Mouse (Mus musculus): ENCODE data around the gene Pitpna. TPM values are rescaled to one million over a fixed set of nuclear protein-coding genes. Genes with fewer than 3 reads are reported as not detected.

The Pitpna gene
- total RNA-seq, 2 experiments from 2014 or later, result 330 to 343 TPM

DNA sequence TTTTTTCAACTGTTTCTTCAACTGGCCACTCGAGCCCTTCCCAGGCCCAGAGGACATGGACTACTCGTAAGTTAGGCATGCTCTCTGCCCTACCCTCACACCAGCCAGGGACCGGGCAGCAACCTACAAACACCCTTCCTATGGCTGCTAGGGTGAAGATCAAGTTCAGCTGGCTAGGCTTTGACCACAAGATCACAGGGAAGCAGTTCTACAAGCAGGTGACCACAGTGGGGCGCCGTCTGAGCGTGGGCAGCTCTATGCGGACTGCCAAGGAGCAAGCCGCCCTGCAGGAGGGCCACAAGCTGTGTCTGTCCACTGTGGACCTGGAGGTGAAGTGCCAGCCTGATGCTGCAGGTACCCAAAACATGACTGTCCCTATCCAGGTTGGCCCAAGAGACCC lies 25.1 kb upstream of the Pitpna start:
- DNase-seq (ENCODE audit: low spot score in 2 of 2), result no peak

DNA sequence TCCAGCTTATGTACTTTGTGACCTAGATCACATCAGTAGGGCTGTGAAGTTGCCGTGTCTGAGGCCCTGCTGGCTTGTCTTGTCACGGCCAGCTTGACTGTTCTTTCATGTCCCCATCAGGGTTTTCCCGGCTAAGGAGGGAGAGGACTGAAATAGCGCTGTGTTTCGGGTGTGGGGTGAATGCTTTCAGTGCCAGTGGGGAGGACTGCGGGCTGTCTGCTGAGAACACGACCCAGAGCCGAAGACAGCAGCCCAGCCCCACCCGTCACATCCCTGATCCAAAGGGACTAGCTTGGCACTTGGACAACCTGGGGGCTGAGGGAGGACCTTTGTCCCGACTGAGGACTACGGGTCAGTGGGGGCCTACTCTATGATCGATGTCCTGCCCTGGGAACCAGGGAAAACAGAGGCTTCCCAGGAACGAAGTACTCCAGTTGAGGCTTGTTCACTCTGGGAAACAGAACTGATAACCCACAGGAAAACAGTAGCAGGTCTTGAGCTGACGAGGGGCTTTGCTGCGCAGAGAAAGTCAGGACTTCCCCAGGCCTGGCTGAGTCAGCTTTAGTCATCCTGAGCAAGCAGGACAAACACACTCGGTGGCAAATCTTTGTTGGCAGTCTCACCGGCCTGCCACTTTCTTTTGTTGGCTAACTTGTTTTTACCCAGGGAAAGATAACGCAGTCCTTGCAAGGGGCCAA lies 23.9 kb upstream of the Pitpna start:
- peak in 1 of 2 experiments; percentile 36 for DNase-seq (ENCODE audit: low spot score in 2 of 2)

DNA sequence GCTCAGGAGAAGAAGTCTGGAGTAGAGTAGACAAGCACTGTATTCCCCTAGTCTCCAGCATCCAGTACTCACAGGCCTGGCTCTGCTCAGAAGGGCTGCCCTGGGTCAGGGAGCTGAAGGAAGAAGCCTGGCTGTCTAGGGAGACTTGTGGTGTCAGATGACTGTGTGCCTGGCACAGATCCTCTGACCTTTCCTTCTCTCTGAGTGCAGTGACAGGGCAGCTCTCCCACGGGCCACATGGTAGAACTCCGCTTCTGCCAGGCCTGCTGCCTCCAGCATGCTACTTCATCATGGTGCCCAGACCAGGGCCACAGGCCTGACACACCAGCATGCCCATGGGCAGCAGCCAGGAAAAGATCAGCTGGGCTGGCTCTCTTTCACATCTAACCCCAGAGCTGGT lies 22.0 kb upstream of the Pitpna start:
- DNase-seq (ENCODE audit: low spot score in 2 of 2), result no peak

DNA sequence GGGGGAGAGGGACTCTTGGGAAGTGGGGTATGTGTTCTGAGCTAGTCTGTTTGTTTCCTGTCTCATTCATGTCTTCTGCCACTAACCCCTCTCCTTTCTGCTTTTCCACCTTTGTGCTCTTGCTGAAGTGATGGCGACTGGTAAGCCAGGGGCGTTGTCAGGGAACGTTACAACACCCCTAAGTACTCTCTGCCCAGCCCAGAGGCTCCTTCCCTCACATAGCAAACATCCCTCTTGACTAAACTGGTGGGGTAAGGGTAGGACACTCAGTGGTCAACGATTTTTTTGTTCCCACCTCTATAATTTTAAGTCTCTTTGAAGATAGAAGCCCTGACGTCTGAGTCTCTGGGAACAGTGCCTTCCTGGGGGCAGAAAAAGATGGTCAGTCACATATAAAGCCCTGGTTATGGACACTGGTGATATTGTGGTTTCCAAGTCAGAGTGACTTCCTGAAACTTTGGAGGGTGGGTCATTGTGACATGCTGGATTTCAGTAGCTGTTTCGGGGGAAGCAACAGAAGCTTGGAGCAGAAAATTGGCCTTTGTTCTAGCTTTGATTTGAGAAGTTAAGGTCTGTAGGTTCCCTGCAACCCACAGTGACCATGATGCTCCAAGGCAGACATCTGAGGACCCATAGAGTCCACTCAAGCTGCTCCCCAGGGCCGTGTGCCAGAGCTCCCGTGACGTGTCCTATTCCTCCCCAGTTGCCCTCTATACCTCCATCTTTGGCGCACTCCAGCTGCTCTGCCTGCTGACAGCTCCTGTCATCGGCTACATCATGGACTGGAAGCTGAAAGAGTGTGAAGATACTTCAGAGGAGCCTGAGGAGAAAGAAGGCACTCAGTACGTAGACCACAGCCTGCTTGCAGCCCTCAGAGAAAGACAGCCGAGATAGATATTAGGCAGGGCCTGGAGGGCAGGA lies 21.4 kb upstream of the Pitpna start:
- DNase-seq (ENCODE audit: low spot score in 2 of 2), result no peak

DNA sequence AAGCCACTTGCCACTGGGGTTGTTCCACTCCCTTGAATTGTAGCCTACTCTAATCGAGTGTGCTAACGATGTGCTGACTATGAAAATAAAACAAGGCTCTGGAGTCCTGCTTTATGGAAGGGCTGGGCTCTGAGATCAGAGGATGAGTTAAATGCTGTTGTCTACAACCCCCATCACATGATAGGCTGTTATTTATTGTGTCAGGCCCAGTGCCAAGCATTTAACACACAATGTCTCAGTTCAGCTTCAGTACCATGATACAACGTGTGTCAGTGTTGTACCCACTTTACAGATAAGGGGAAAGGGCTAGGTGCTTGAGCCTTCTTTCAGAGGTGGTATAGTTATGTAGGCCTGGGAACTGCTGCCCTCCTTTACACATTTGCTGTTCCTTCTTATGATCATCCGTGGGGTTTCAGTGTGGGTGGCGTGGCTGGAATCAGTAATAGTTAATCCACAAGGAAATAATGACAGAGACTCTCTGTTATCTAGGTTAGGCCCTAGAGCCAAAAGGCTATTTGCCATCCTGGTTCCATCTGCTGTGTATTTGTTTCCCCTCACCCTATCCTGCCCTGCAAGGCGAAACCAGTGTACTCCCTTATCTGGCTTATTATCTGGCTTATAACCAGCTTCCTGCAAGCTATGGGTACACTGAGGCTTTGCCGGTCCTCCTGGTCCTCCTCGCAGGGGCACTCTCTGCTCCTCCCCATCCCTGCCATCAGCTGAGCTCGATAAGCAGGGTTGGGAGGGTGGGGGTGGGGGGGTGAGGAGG lies 20.4 kb upstream of the Pitpna start:
- DNase-seq (ENCODE audit: low spot score in 2 of 2), result no peak

DNA sequence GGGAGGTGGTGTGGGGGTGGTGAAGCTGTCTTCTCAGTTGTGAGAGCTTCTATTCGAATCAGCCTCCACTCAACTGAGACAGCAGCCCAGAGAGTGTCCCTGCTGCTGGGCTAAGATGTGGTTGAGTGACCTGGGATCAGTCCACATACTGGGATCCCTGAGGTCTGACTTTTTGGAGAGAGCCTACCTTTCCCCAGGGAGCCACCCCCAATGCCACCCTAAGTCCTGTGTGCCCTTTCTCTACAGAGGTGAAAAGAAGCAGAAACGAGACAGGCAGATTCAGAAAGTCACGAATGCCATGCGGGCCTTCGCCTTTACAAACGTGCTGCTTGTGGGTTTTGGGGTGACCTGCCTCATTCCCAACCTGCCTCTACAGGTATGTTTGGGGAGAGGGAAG lies 19.8 kb upstream of the Pitpna start:
- DNase-seq (ENCODE audit: low spot score in 2 of 2), result no peak

DNA sequence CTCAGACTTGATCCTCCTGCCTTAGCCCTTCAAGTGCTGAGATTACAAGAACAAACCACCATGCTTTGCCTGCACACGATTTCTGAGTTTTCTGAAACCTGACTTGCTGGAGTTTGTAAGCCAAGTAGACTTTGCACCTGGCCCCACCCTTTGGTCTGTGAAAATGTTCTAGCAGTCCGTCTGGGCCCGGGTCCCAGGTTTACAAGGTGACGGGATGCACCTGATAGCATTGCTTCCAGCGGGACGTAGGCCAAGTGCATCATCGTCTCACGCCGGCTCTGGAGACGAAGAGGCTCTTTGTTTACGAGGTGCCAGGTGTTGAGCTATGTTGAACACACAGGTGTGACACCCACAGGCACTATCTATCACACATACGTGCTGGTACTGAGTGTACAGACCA lies 18.9 kb upstream of the Pitpna start:
- no peak for DNase-seq (ENCODE audit: low spot score in 2 of 2)

DNA sequence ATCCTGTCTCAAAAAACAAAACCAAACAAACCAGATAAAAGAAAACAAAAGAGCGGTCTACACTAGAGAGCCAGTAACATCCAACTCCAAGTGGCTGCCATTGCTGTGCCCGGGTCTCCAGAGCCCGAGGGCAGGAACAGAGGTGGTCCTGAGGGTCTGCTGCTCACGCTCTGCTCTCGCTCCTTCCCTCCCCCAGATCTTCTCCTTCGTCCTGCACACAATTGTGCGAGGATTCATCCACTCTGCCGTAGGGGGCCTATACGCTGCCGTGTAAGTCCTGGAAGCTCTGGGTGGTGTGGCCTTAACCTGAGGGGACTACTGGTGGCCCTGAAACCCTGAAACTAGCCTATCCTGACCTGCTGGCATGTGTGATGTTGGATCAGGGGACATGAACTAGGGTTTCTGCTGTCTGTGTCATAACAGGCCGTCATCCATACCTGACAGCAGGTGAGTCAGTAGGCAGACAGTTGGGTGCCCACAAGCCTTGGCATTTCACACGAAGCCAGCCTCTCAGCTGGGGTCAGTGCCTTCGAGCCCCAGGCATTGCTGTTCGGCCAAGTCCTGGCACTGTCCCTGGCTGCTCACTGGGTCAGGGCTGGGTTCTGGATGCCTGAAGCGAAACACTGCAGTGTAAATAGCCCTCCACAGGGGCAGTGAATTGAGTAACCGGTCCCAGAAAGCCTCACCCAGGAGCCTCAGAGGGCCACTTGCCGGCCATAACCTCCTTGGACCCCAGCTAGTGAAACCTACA lies 17.3 kb upstream of the Pitpna start:
- DNase-seq (ENCODE audit: low spot score in 2 of 2), result no peak

DNA sequence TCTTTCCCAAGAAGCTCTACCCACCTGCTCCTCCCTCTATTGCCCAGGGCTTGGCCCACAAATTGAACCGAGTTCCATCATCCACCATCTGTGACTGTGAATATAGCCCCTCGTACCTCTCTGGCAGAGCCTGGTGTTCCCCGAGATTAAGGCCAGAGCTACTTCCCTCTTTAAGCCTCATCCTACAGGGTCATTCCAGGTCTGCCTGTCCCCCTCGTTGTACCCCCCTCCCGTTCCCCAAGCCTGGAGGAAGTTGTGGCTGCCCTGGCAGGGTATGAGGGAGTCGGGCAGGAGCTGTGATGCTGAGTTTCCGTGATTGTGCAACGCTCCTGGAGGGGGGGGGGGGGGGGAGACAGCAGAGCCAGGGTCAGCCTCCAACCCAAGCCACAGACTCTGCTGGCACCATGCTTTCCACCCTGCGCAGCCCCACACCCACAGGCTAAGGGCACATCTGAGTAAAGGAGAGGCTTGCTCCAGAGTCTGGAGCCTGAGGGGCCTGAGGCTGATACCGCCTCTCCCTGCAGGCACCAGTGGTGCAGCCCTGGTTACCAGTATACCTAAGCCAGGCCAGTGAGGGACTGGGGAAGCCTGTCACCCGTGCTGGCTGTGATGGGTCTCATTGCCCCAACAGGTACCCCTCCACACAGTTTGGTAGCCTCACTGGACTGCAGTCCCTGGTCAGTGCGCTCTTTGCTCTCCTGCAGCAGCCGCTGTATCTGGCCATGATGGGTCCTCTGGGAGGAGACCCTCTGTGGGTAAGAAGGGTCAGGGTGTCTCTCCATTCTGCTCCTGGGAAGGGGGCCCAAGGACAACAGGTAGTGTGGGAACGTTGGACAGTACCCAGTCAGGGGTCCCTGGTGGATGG lies 16.5 kb upstream of the Pitpna start:
- no peak for DNase-seq (ENCODE audit: low spot score in 2 of 2)

DNA sequence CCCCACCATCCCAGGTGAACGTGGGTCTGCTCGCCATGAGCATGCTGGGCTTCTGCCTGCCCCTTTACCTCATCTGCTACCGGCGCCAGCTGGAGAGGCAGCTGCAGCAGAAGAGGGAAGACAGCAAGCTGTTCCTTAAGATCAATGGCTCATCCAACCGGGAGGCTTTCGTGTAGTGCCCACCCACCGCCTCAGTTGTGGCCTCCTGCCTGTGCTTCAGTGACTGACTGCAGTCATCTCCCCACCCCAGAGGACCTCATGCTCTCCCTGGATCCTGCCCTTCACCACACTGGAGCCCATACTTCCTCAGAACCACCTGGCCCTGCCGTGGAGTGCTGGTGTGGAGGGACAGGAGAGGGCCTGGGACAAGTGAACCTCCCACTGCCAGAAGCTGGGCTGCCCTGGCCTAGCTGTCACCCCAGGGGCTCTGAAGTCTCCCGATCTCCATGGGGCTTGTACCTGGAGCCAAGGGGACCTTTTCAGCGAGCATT lies 15.6 kb upstream of the Pitpna start:
- peak; percentile 36 to 52 for DNase-seq (ENCODE audit: low spot score in 2 of 2)

DNA sequence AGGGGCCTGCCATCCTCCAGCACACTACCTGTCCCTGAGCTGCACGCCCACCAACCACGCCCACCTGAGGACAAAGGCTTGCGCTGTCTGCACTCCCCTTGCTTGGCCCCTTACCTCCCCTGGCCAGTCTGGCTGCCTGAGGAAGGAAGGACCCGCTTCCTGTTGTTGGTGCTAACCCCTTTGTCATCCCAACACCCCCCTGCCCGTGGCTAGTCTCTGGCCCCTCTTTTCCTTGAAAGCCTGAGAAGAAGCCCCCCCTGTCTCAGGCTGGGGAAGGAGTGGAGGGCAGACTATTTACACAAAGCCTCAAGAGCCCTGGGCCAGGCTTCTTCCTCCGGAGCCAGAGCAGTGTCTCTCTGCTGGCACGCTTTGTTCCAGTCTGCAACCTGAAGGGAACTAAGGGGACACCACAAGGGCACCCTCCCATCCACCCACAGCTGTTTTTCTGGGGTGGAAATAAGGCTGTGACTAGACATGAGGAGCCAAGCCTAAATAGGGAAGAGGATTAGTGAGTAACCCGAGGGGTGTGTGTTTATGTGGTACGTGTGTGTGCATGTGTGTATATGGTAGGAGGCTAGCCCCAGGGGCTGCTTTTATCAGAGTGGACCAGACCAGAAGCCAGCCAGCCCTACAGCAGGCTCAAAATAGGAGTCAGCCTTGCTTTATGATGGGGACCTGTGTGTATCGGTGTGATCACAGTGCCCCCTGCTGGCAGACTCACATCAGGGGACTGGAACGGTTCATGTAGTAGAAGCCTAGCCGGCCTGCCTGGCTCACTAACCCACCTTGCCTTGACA lies 14.8 kb upstream of the Pitpna start:
- peak; percentile 93 to 96 for DNase-seq (ENCODE audit: low spot score in 2 of 2)

DNA sequence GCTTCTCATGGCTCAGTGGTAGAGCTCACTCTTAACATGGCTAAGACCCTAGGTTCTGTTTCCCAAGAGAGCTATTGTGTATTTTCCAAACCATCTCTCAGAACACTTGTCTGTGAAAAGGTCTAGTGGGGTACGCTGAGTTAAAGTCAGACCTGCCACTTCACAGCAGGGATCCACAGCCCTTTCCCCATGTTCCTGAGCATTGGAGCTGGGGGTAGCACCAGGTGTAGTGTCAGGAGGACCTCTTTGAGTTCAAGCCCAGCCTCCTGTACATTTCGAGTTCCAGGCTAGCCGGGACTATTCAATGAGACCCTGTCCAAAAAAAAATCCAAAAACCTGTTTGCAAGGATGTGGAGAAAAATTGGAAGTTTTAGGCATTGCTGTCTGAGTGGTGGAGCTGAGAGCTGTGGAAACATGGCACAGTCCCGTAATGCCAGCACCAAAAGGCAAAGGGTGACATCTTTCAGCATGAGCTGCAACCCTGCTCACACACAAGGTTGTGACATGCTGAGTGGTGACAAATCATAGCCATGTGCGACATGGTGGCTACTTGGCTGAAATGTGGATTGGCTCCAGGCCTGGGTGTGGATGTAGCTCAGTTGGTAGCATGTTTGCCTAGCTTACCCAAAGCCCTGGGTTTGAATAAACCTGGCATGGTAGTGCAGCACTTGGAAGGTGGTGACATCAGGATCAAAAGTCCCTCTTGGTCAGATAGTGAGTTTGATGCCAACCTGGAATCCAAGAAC lies 13.3 kb upstream of the Pitpna start:
- no peak for DNase-seq (ENCODE audit: low spot score in 2 of 2)

DNA sequence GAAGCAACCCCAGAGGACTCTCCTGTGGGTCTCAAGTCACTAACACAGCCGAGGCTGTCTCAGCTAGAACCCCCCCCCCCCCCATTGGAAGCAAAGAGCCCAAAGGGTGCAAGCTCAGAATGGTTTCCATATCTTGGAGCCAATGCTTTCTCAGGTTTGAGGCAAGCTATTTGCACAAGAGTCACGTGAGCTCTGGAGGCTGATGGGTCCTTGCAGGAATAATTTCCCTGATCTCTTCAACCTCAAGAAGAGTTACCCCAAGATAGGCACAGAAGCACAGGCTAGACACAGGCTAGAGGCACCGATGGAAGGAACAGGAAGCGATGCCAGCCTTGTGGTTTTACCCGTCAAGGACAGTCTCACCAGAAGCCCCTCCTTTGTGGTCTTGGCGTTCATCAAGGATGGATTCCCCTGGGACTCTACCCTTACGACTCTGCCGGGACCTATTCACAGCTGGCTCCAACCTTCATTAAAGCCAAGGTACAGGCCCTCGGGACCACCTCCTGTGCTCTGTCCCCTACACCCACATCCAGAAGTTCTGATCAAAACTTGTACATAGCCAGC lies 12.3 kb upstream of the Pitpna start:
- no peak for DNase-seq (ENCODE audit: low spot score in 2 of 2)

DNA sequence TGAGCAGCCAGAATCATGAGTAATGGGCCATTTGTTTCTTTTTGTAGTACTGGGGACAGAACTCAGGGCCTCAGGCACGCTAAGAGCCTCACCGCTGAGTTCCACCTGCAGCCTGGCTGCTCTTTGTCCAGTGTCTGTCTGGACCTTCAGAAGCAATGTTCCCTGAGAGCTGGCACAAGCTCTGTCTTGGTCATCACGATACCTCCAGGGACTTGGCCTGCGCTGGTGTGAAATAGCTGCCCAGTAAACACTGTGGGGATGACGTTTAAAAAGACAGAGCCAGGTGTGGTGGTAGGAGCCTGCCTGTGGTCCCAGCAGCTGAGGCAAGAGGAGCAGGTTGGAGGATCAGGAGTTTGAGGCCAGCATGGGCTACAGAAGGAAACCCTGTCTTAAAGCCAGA lies 9.3 kb upstream of the Pitpna start:
- no peak for DNase-seq (ENCODE audit: low spot score in 2 of 2)

DNA sequence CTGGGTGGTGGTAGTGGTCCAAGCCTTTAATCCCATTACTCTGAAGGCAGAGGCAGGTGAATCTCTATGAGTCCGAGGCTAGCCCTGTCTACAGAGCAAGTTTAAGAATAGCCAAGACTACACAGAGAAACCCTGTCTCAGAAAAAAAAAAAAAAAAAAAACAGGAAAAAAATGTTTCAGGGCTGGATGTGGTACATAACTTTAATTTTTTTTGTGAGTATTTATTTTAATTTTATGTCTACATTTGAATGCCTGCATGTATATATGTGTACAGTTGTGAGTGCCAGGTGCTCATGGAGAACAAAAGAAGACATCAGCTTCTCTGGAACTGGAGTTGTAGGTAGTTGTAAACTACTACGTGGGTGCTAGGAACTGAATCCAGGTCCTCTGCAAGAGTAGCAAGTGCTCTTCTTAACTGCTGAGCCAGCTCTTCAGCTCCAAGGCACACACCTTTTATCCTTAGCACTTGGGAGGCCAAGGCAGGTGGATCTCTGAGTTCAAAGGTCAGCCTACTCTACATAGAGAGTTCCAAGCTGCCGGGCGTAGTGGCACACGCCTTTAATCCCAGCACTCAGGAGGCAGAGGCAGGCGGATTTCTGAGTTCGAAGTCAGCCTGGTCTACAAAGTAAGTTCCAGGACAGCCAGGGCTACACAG lies 6.3 kb upstream of the Pitpna start:
- no peak for DNase-seq (ENCODE audit: low spot score in 2 of 2)

DNA sequence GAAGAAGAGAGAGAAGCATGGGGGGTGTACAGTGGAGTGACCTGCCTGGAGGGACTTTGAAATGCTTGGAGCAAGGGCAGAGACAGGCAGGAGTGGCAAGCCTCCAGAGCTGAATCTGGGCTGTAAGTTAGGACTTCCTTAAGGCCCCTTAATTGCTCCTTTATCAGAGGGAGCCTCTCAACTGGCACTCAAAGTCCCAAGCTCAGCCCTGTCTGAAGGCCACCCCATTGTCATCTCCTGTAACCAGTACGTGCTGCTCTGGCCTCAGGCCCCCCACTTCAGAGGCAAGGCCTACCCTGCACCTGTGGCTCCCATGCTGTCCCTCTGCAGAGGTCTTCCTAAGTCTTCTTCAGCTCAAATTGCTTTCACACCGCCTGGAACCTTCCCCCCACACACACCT lies 4.4 kb upstream of the Pitpna start:
- no peak for DNase-seq (ENCODE audit: low spot score in 2 of 2)

DNA sequence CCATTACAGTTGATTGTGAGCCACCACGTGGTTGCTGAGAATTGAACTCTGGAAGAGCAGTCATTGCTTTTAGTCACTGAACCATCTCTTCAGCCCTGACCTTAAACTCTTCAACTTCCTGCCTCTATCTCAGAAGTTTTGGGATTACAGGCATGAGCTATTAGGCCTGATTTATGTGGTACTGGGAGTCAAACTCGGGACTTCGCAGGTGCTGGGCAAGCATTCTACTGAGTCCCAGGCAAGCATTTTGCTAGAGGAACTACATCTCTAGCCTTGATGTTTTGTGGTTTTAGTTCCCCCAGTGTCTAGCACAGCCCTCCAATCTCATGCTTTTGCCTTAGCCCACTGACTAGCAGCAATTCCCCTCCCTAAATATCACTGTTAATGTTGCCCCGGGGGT lies 2.8 kb upstream of the Pitpna start:
- no peak for DNase-seq (ENCODE audit: low spot score in 2 of 2)

DNA sequence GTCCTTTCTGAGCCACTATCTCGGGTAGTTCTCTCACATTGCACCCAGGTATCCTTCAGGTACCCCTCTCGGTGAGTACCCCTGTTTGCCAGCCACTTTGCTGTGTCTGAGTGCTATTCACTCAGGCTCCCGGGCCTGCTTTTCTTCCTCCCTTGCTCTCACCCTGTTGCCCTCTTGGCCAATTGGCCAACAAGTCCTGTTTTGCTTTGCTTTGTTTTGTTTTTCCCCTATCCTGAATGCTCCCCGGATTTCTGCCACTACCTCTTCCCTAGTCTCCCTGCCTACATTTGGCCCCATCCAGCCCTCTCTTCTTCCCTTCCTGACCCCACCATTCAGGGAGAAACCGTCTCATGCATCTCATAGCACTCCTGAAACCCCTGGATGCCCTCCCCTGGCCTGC lies 1.9 kb upstream of the Pitpna start:
- DNase-seq (ENCODE audit: low spot score in 2 of 2), result no peak

Data from left cerebral cortex, adult 18-20 months (tissue).